Mouse (Mus musculus): Measurements from ENCODE around the gene Tapbp. TPM values are rescaled to one million over a fixed set of nuclear protein-coding genes. Genes with fewer than 3 reads are reported as not detected.
A peak's percentile ranks its signal among the peaks of the same experiment; 100 is the strongest.

The Tapbp gene
- polyA plus RNA-seq, 1 experiment from 2014 or later, result 29.6 TPM

- Histone ChIP-seq H3K9me3 (ENCODE audit: control insufficient read depth, low read length) (no peaks in the 10 kb centered on the region), H3K9ac (peak within 1 kb of the TSS; percentile 90), H3K36me3 (replicated peaks; ENCODE audit: control insufficient read depth, insufficient read depth) (peaks cover 52% of the 10 kb centered on the region), H3K4me3 (replicated peaks; ENCODE audit: low read length) (peak within 1 kb of the TSS; percentile 83), H3K4me1 (replicated peaks; ENCODE audit: control insufficient read depth, insufficient read depth, low read length) (peaks cover 26% of the 10 kb centered on the region), H3K4me2 (replicated peaks) (peak within 1 kb of the TSS; percentile 75), H3K27ac (peak within 1 kb of the TSS; percentile 90), H3K27me3 (ENCODE audit: control insufficient read depth, insufficient read depth, low read length) (no peaks in the 10 kb centered on the region)
- DNase-seq (ENCODE audit: low spot score) (peak; percentile 99), ATAC-seq (ENCODE audit: low FRiP score) (peak; percentile 89)
- under 1% methylated on average over 50 of the region's 50 CpGs for WGBS
Measured at GRCm38 (mm10) chr17:33955555-33956214, 40.0 kb downstream of the Tapbp start, which contains the start of the genes Vps52 and Rps18. Gene Vps52, plus strand, starts transcription at chr17:33955812. Gene Rps18, minus strand, starts transcription at chr17:33956001.

DNA sequence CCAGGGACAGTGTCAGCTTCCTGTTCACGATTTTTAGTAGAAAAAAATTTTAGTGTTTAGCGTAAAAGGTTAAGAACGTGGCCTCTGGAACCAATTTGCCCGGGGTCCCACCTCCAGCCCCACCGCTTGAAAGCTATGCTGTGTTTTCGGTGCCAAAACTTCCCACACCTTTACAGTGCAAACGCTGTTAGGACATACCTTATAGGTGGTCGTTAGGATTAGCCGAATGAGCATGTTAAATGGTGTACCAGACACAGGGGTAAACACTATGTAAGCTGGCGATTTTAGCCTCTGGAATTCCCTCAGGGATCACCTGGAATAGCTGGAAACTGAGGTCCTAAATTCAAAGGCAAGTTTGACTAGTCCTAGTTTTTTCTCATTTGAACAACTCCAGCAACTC lies 40.6 kb downstream of the Tapbp start:
- DNase-seq (ENCODE audit: low spot score), result no peak
- Histone ChIP-seq H3K9ac (peak overlapping the region; percentile 86), H3K27me3 (ENCODE audit: control insufficient read depth, insufficient read depth, low read length) (no peaks in the 10 kb centered on the region), H3K4me2 (replicated peaks) (peak overlapping the region; percentile 75), H3K4me1 (replicated peaks; ENCODE audit: control insufficient read depth, insufficient read depth, low read length) (peaks cover 25% of the 10 kb centered on the region), H3K4me3 (replicated peaks; ENCODE audit: low read length) (peak overlapping the region; percentile 83), H3K36me3 (replicated peaks; ENCODE audit: control insufficient read depth, insufficient read depth) (peaks cover 59% of the 10 kb centered on the region), H3K9me3 (ENCODE audit: control insufficient read depth, low read length) (no peaks in the 10 kb centered on the region), H3K27ac (peak overlapping the region; percentile 90)
- no peak for ATAC-seq (ENCODE audit: low FRiP score)
- WGBS, result 9% methylated on average over 10 of the region's 10 CpGs

- DNase-seq (ENCODE audit: low spot score) (no peak), ATAC-seq (ENCODE audit: low FRiP score) (no peak)
- Histone ChIP-seq H3K9ac (no peak overlapping the region), H3K27ac (no peak overlapping the region), H3K27me3 (ENCODE audit: control insufficient read depth, insufficient read depth, low read length) (no peaks in the 10 kb centered on the region), H3K9me3 (ENCODE audit: control insufficient read depth, low read length) (no peaks in the 10 kb centered on the region), H3K4me2 (replicated peaks) (no peak overlapping the region), H3K36me3 (replicated peaks; ENCODE audit: control insufficient read depth, insufficient read depth) (peaks cover 60% of the 10 kb centered on the region), H3K4me1 (replicated peaks; ENCODE audit: control insufficient read depth, insufficient read depth, low read length) (peaks cover 17% of the 10 kb centered on the region), H3K4me3 (replicated peaks; ENCODE audit: low read length) (no peak overlapping the region)
- 88% methylated on average over 6 of the region's 6 CpGs for WGBS
Measured at GRCm38 (mm10) chr17:33957493-33957892, 41.8 kb downstream of the Tapbp start.

DNA sequence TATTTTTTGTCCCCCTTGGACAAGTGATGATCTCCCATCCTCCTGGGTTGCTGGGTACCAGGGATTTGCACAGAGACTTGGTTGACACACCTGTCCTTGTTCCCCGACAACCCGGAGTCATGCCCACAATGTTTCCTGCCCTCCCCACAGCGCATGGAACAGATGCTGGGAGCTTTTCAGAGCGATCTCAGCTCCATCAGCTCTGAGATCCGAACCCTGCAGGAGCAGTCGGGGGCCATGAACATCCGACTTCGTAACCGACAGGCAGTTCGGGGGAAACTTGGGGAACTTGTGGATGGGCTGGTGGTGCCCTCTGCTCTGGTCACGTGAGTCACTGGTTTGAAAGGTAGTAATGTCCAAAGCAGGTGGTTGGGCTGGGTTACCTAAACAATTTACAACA lies 42.8 kb downstream of the Tapbp start:
- Histone ChIP-seq H3K36me3 (replicated peaks; ENCODE audit: control insufficient read depth, insufficient read depth) (peaks cover 60% of the 10 kb centered on the region), H3K4me3 (replicated peaks; ENCODE audit: low read length) (no peak overlapping the region), H3K4me1 (replicated peaks; ENCODE audit: control insufficient read depth, insufficient read depth, low read length) (peaks cover 17% of the 10 kb centered on the region), H3K4me2 (replicated peaks) (no peak overlapping the region), H3K27ac (no peak overlapping the region), H3K9me3 (ENCODE audit: control insufficient read depth, low read length) (no peaks in the 10 kb centered on the region), H3K9ac (no peak overlapping the region), H3K27me3 (ENCODE audit: control insufficient read depth, insufficient read depth, low read length) (no peaks in the 10 kb centered on the region)
- ATAC-seq (ENCODE audit: low FRiP score) (no peak), DNase-seq (ENCODE audit: low spot score) (no peak)
- 95% methylated on average over 11 of the region's 11 CpGs for WGBS

DNA sequence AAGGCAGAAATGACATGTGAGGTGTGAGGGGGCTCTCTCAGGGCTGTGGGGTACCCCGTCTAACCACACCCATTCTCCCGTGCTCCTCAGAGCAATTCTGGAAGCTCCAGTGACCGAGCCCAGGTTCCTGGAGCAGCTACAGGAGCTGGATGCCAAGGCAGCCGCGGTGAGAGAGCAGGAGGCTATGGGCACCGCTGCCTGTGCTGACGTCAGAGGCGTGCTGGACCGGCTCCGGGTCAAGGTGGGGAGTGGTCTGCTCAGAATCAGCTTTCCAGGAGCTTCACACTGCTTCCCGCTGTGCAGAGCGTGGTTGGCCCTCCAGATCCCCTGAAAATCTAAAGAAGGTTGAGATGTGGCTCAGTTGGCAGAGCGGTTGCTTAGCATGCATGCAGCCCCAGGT lies 43.4 kb downstream of the Tapbp start:
- 98% methylated on average over 13 of the region's 13 CpGs for WGBS
- H3K4me1 ChIP-seq (replicated peaks; ENCODE audit: control insufficient read depth, insufficient read depth, low read length), result peaks cover 14% of the 10 kb centered on the region
- no peak overlapping the region for H3K27ac ChIP-seq
- ATAC-seq (ENCODE audit: low FRiP score), result no peak
- H3K36me3 ChIP-seq (replicated peaks; ENCODE audit: control insufficient read depth, insufficient read depth), result peaks cover 60% of the 10 kb centered on the region
- H3K4me3 ChIP-seq (replicated peaks; ENCODE audit: low read length), result no peak overlapping the region
- no peak overlapping the region for H3K9ac ChIP-seq
- DNase-seq (ENCODE audit: low spot score), result no peak
- H3K4me2 ChIP-seq (replicated peaks), result no peak overlapping the region
- H3K9me3 ChIP-seq (ENCODE audit: control insufficient read depth, low read length), result no peaks in the 10 kb centered on the region
- no peaks in the 10 kb centered on the region for H3K27me3 ChIP-seq (ENCODE audit: control insufficient read depth, insufficient read depth, low read length)

- 95% methylated on average over 15 of the region's 15 CpGs for WGBS
- Histone ChIP-seq H3K4me3 (replicated peaks; ENCODE audit: low read length) (no peak overlapping the region), H3K9ac (no peak overlapping the region), H3K9me3 (ENCODE audit: control insufficient read depth, low read length) (no peaks in the 10 kb centered on the region), H3K4me1 (replicated peaks; ENCODE audit: control insufficient read depth, insufficient read depth, low read length) (peaks cover 6% of the 10 kb centered on the region), H3K36me3 (replicated peaks; ENCODE audit: control insufficient read depth, insufficient read depth) (peaks cover 59% of the 10 kb centered on the region), H3K4me2 (replicated peaks) (no peak overlapping the region), H3K27ac (no peak overlapping the region), H3K27me3 (ENCODE audit: control insufficient read depth, insufficient read depth, low read length) (no peaks in the 10 kb centered on the region)
- ATAC-seq (ENCODE audit: low FRiP score), result no peak
- no peak for DNase-seq (ENCODE audit: low spot score)
Measured at GRCm38 (mm10) chr17:33959948-33960347, 44.2 kb downstream of the Tapbp start.

GRCm38 (mm10) chr17:33962876-33963275 lies 47.2 kb downstream of the Tapbp start:
- H3K4me3 ChIP-seq (replicated peaks; ENCODE audit: low read length), result no peak overlapping the region
- ATAC-seq (ENCODE audit: low FRiP score), result no peak
- H3K9me3 ChIP-seq (ENCODE audit: control insufficient read depth, low read length), result no peaks in the 10 kb centered on the region
- H3K4me1 ChIP-seq (replicated peaks; ENCODE audit: control insufficient read depth, insufficient read depth, low read length), result no peaks in the 10 kb centered on the region
- 96% methylated on average over 7 of the region's 7 CpGs for WGBS
- H3K9ac ChIP-seq, result no peak overlapping the region
- no peak for DNase-seq (ENCODE audit: low spot score)
- H3K4me2 ChIP-seq (replicated peaks), result no peak overlapping the region
- H3K36me3 ChIP-seq (replicated peaks; ENCODE audit: control insufficient read depth, insufficient read depth), result peaks cover 79% of the 10 kb centered on the region
- no peak overlapping the region for H3K27ac ChIP-seq
- no peaks in the 10 kb centered on the region for H3K27me3 ChIP-seq (ENCODE audit: control insufficient read depth, insufficient read depth, low read length)

- no peak overlapping the region for H3K9ac ChIP-seq
- H3K4me1 ChIP-seq (replicated peaks; ENCODE audit: control insufficient read depth, insufficient read depth, low read length), result no peaks in the 10 kb centered on the region
- ATAC-seq (ENCODE audit: low FRiP score), result no peak
- H3K27me3 ChIP-seq (ENCODE audit: control insufficient read depth, insufficient read depth, low read length), result no peaks in the 10 kb centered on the region
- H3K9me3 ChIP-seq (ENCODE audit: control insufficient read depth, low read length), result no peaks in the 10 kb centered on the region
- no peak overlapping the region for H3K4me2 ChIP-seq (replicated peaks)
- DNase-seq (ENCODE audit: low spot score), result no peak
- 94% methylated on average over 16 of the region's 17 CpGs for WGBS
- H3K27ac ChIP-seq, result no peak overlapping the region
- H3K4me3 ChIP-seq (replicated peaks; ENCODE audit: low read length), result no peak overlapping the region
- H3K36me3 ChIP-seq (replicated peaks; ENCODE audit: control insufficient read depth, insufficient read depth), result peaks cover 58% of the 10 kb centered on the region
Measured at GRCm38 (mm10) chr17:33965082-33965845, 49.6 kb downstream of the Tapbp start.

DNA sequence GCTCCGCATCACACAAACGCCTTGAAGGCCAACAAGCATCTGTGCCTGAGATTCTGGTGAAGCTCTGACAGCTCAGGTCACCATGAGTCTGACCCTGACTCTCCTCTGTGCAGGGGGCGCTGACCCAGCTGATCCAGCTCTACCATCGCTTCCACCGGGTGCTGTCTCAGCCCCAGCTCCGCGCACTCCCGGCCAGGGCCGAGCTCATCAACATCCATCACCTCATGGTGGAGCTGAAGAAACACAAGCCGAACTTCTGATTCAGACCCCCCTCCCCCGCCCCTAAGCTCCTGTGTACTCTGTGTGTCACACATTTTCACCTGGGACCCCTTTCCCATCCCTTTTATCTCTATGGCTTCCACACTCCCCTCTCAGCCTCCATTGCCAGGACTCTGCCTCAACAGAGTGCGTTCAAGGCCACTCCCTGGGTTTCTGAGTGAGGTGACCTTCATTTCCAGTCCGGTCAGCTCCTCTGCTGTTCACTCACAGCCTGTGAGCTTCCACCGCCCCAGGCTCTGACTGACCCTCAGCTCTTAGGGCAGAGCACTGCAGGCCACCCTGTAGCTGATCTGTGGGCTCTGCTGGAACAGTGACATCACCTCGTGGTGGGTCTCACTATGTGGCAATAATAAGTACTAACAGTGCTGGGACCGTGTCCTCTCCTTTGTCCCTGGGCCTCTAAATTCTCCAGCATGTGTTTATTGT lies 50.3 kb downstream of the Tapbp start:
- Histone ChIP-seq H3K4me1 (replicated peaks; ENCODE audit: control insufficient read depth, insufficient read depth, low read length) (no peaks in the 10 kb centered on the region), H3K9me3 (ENCODE audit: control insufficient read depth, low read length) (no peaks in the 10 kb centered on the region), H3K4me2 (replicated peaks) (no peak overlapping the region), H3K36me3 (replicated peaks; ENCODE audit: control insufficient read depth, insufficient read depth) (peaks cover 51% of the 10 kb centered on the region), H3K27me3 (ENCODE audit: control insufficient read depth, insufficient read depth, low read length) (no peaks in the 10 kb centered on the region), H3K27ac (no peak overlapping the region), H3K4me3 (replicated peaks; ENCODE audit: low read length) (no peak overlapping the region), H3K9ac (no peak overlapping the region)
- WGBS, result 90% methylated on average over 16 of the region's 16 CpGs
- DNase-seq (ENCODE audit: low spot score) (no peak), ATAC-seq (ENCODE audit: low FRiP score) (no peak)
